Mouse (Mus musculus) Patski (cell line): ENCODE results near the gene Rxrg. TPM values are rescaled to one million over a fixed set of nuclear protein-coding genes. Genes with fewer than 3 reads are reported as not detected.

Experiments used
- ATAC-seq: fragments of 100-300 bp; one replicate; pipeline ENCODE4 v1.8.0; 2021
- CTCF ChIA-PET: fragments of 350-600 bp; sonication (Branson Sonifier 250); formaldehyde crosslinking; loops from one replicate; lab custom pipeline; 2022; ENCODE audit warnings: inconsistent platforms; lab: Charles Lee
- POLR2A ChIA-PET: fragments of 350-600 bp; sonication (Branson Sonifier 250); formaldehyde crosslinking; loops from one replicate; lab custom pipeline; 2022; ENCODE audit warnings: antibody characterized with exemption, inconsistent platforms; lab: Charles Lee
- DNase-seq: peaks from one replicate; pipeline ENCODE4 v3.0.0-alpha.2; 2011; ENCODE audit warnings: low read depth, low spot score
- H3K27me3 ChIP-seq: fragments of 371-371 bp; one replicate; pipeline ENCODE4 v1.5.1; 2021
- CTCF ChIP-seq: fragments of 100-300 bp; IDR thresholded peaks from one replicate; pipeline ENCODE4 v1.5.1; 2021
- in situ Hi-C: fragments of 300-500 bp; cut with MboI; formaldehyde crosslinking; loops from 3 replicates; pipeline ENCODE4 v1.11.1; 2018; ENCODE audit warnings: low pct_unique_long_range_greater_than_20kb, mixed read lengths
- polyA plus RNA-seq: library from polyadenylated mRNA; unstranded; gene quantifications from one replicate; pipeline ENCODE4 v1.2.3, GENCODE M21; 2021

Gene Rxrg
- polyA plus RNA-seq, 1 experiment from 2014 or later, result not detected

DNA sequence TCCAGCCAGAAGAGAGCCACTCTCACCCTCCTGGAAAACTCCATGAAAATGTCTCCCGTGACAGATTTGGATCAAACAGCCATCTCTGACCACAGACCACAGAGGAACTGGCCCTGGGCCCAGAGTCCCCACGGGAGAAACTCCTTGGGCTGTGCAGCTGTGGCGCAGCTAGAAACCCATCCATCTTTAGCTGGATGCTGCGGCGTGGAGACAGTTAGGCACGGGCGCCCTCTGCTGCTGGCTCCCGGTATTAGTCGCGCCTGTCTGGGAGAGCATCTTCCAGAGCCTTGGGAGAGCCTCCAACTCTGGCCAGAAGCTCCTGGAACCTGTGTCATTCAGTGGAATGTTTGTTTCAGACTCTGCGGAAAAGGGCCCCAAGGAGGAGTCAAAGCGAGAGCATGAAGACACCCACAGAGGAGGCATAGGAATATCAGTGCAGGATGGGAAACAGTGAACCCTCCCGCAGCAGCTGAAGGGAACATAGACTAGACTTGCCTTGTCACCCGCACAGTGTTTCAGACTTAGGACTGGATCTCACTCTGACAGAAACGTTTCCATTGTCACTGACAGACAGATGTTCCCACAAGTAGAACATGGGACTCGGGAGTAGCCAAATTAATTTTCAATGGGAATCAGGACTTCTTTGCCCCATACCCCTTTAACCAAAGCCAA is 46.8 kb downstream of the Rxrg start:
- CTCF ChIA-PET, result interaction anchor here (1.0 to 2.4 kb wide), 8 partner anchors 11 to 1746 kb away, joined by 3 to 8 read pairs (median 4); no protein-coding TSS in a partner anchor

DNA sequence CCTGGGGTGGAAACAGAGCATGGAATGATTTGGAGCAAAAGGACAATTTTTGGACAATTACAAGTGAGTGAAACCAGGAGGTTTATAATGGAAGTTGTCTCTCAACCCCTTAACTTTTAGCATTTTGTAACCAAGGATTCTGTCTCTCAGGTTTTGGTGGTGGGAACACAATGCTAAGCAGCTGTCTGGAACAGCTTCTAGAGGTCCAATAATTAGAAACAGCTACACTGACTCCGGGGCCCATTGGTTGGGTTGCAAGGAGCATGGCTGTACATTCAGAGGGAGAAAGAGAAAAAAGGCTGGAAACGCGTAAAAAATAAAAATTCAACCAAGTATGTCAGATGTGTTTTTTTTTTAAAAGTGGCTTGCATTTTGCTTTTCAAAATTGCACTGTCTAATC is 50.5 kb downstream of the Rxrg start:
- ChIA-PET POLR2A (no interaction called here), CTCF (interaction anchor here (1.2 to 1.4 kb wide), 2 partner anchors 20 to 234 kb away, joined by 3 to 4 read pairs; no protein-coding TSS in a partner anchor)
- in situ Hi-C loops, result loop anchor here (25.0 kb wide), 1 partner anchor 436 kb away; no protein-coding TSS in a partner anchor
- no peaks in the 10 kb centered on the region for H3K27me3 ChIP-seq
- ATAC-seq (no peak), DNase-seq (no peak)
- no peak for TF ChIP-seq CTCF

More for the DNA sequence above, 46.8 kb downstream of the Rxrg start:
- in situ Hi-C loops, result loop anchor here (5.0 to 25.0 kb wide), 2 partner anchors 233 to 433 kb away; no protein-coding TSS in a partner anchor
- no peaks in the 10 kb centered on the region for H3K27me3 ChIP-seq
- DNase-seq, result no peak
- POLR2A ChIA-PET, result no interaction called here
- ATAC-seq, result peak; percentile 77
- peak; percentile 90 for TF ChIP-seq CTCF

DNA sequence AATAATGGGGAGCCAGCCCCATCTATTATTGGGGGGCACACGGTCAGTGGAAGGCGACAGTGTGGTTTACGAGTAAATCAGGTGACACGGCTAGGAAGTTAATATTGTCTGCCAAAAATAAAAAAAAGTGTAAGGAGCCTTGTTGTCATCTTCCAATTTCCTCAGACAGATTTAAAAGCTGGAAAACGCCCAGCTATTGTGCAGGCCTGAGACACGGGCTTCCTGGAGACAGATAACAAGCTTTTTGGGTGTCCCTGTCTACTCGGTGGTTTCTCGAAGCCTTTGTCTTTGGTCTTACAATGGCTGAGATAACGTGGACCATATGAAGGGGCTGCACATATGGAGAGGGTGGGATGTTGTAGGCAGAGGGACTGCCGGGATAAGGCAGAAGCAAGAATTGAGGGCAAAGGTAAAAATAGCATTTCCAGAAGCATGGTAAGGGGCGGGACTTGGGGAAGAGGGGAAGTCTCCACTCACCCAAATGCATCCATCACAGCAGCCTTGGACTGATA is 51.0 kb downstream of the Rxrg start:
- ChIA-PET CTCF (interaction anchor here (1.2 to 1.4 kb wide), 2 partner anchors 19 to 234 kb away, joined by 3 to 4 read pairs; no protein-coding TSS in a partner anchor), POLR2A (no interaction called here)
- DNase-seq (no peak), ATAC-seq (no peak)
- H3K27me3 ChIP-seq, result no peaks in the 10 kb centered on the region
- in situ Hi-C loops, result loop anchor here (25.0 kb wide), 1 partner anchor 437 kb away; no protein-coding TSS in a partner anchor
- no peak for TF ChIP-seq CTCF

DNA sequence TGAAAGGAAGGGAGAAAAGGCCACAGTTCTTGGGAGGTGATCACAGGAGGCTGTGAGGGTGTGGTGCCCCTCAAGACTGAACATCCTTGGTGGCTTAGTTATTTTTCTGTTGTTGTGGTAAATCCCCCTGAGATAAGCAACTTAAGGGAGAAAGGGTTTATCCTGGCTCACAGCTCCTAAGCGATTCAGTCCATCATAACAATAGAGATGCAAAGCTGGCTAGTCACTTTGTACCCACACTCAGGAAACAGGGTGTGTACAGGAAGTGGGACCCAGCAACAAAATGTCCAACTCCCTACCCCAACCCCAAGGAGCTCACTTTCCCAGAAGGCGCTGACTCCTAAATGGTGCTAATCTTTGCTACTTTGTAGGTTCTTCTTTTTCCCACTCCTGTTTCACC is 54.2 kb downstream of the Rxrg start:
- DNase-seq (no peak), ATAC-seq (no peak)
- TF ChIP-seq CTCF, result no peak
- H3K27me3 ChIP-seq, result peaks cover 4% of the 10 kb centered on the region
- POLR2A ChIA-PET, result no interaction called here
- in situ Hi-C loops, result no loop called here
- CTCF ChIA-PET, result interaction anchor here (1.1 kb wide), 1 partner anchor 244 kb away, joined by 3 read pairs; no protein-coding TSS in a partner anchor

DNA sequence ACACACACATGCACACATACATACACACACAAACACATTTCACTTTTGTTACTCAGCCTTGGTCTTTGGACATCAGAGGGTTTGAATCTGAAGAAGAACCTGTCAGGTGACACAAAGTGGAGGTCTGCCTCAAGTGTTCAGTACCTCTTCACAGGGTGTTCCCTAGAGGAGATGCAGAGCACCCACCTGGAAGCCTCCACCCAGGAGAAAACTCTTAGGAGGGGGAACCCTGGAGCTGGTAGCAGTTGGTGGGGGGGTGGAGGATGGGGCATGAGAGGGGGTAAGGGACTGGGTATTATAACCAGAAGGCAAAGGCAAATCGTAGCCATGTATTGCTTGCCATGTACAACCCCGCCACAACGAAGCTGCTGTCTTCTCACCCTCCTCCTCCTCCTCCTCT is 60.9 kb downstream of the Rxrg start:
- ATAC-seq (no peak), DNase-seq (no peak)
- in situ Hi-C loops, result no loop called here
- peaks cover 37% of the 10 kb centered on the region for H3K27me3 ChIP-seq
- POLR2A ChIA-PET, result no interaction called here
- no peak for TF ChIP-seq CTCF
- CTCF ChIA-PET, result no interaction called here

DNA sequence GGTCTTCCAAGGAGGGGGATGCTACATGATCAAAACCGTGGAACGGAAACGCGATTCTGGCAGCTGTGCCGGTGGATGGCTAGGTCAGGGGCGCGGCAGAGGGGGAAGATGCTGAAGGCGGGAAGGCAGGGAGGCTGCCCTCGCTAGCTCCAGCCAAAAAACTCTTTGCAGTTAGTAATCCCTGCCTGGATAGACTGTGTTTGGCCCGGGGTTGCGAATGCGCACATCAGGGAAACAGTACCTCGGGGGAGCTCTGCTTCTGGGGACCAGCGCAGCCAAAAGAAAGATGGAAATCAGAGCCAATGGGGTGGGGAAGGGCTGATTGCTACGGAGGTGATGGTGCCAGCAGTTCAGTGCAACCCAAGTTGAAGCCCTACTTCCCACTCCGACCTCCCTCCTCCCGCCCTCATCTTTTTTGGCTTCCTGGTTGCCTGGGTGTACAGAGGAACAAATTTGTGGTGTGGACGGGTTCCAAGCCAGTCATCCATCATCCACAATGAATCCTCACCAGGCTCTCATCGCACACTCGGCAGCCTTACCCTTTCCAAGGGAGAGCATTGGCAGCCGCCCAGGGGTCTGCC is 62.4 kb downstream of the Rxrg start:
- DNase-seq (no peak), ATAC-seq (peak; percentile 57)
- in situ Hi-C loops, result no loop called here
- CTCF ChIA-PET, result no interaction called here
- no peak for TF ChIP-seq CTCF
- POLR2A ChIA-PET, result no interaction called here
- H3K27me3 ChIP-seq, result peaks cover 49% of the 10 kb centered on the region

DNA sequence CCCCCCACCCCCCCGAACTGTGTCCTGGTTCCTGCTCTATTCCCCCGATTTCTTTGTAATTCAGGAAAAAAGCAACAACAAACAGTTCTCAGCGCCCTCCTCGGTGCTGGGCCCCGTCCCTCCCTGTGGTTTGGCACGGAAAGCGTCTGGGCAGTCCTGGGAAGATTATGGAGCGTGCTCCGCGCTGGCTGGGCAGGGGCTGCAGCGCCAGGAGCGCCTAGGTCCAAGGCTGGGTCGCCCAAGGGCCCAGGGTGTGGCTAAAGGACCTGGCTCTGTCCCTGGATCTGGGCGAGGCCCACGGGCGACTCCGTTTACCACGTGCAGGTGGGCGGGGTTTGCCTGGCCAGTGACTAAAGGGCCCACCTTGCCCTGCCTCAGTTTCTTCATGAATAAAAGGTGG is 62.9 kb downstream of the Rxrg start:
- CTCF ChIA-PET, result no interaction called here
- DNase-seq (no peak), ATAC-seq (peak; percentile 52)
- in situ Hi-C loops, result no loop called here
- POLR2A ChIA-PET, result no interaction called here
- H3K27me3 ChIP-seq, result peaks cover 54% of the 10 kb centered on the region
- no peak for TF ChIP-seq CTCF

DNA sequence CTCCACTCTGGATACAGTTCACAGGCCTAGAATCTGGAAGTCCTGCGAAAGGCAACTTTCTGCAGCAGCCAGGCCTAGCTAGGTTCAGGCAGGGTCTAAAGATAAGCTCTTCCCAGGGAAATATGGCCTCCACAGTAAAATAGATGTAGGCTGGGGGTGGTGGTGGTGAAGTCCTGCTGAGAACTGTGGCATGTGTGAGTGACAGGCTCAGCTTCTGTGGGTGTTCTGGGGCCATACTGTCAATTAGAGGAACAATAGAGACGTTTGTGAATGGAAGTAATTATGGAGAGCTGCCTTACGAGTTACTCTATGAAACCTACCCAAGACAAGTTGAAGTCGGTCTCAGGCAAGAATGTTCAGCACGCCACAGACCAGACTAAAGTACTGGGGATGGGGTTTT is 65.0 kb downstream of the Rxrg start:
- ATAC-seq (no peak), DNase-seq (no peak)
- in situ Hi-C loops, result no loop called here
- no peak for TF ChIP-seq CTCF
- ChIA-PET POLR2A (no interaction called here), CTCF (interaction anchor here (1.0 to 1.6 kb wide), 2 partner anchors 10 to 25 kb away, joined by 3 to 5 read pairs; no protein-coding TSS in a partner anchor)
- H3K27me3 ChIP-seq, result peaks cover 48% of the 10 kb centered on the region

DNA sequence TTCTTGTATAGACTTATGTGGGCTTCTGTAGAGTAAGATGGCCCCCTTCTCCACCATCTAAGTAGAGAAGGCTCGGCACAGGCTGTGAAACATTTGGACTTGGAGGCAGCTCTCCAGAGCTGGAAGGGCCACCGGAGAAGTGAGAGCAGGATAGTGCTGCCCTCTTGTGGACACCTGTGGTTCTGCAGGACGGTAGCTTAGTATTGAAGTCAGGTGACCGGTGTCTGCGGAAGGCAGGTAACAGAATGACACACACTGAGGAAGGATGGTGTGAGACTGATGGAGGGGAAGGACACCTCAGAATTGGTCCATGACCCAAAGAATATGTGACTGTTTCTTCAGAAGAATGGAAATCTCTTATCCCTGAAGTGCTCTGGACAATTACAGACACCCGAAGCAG is 71.6 kb downstream of the Rxrg start:
- POLR2A ChIA-PET, result interaction anchor here (0.8 kb wide), 1 partner anchor 311 kb away, joined by 3 read pairs; no protein-coding TSS in a partner anchor
- no peak for DNase-seq
- CTCF ChIA-PET, result interaction anchor here (0.9 to 1.3 kb wide), 2 partner anchors 87 to 251 kb away, joined by 3 read pairs; no protein-coding TSS in a partner anchor
- peaks cover 36% of the 10 kb centered on the region for H3K27me3 ChIP-seq
- in situ Hi-C loops, result no loop called here
- no peak for ATAC-seq
- peak; percentile 72 for TF ChIP-seq CTCF

DNA sequence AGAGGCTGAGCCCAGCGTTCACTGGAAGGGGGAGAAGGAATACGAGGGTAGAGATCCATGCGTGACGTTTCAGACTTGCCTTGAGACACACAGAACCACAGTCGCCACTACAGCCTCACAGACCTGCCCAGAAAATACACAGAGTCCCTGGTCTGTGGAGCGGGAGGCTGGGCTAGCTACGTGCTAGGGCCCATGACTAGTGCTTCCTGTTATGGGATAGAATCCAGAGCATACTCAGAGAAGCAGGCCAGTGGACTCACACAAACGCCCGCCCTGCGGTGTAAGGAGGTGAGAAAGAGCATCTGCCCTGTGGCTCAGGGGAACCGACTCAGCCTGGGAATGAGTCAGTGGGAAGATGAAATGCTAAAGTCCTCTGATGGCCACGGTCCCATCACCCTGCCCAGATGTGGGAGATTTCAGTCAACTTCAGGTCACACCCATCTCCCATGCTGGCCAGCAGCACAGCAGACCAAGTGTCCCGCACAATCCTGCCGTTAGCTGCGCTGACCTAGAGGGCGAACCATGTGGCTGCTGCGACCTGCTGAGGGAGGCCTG is 74.3 kb downstream of the Rxrg start:
- CTCF ChIA-PET, result interaction anchor here (1.4 kb wide), 1 partner anchor 10 kb away, joined by 5 read pairs; no protein-coding TSS in a partner anchor
- DNase-seq, result no peak
- ATAC-seq, result no peak
- H3K27me3 ChIP-seq, result peaks cover 31% of the 10 kb centered on the region
- no peak for TF ChIP-seq CTCF
- POLR2A ChIA-PET, result no interaction called here
- in situ Hi-C loops, result no loop called here
